ENCODE assay signal across 16 mouse cellular contexts in the genomic region with DNA sequence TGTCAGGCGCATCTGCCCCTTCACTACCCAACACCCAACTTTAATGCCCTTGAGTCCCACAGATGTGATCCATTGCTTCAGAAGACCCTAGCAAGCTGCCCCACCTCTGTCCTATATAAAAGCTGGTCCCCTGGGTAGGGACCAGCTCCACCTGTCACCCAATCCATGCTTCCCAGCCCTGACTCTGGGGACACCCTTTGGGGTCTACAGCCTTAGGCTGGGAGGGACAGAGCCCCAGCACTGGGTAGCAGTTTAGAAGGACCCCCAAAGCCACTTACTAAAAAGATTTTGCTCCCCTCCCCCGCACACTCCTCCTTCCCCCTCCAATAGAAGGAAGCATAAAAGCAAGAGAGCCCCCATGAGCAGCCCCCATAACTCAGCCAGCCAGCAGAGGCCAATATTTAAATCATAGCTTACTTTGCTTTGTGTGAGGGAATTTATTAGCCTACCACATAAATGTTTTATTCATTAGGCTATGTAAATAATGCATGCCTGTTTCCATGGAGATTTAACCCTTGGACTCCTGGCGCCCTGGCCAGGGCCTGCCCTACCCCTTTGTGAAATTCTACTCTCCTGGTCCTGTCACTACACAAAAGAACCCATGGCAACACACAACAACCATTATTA.
A peak's percentile ranks its signal among the peaks of the same experiment; 100 is the strongest.
DNase-seq lines count a peak whose midpoint lies in the region; ATAC-seq and TF ChIP-seq lines count a peak whose summit lies in the region.
"Had no signal": no experiment of that assay in that cellular context is flagged by ENCODE, and none has a peak within 500 bp of the region (broad histone marks: within the 10 kb centered on the region; RNA-seq: fewer than 3 reads in every experiment).

No protein-coding gene starts in this region.

- TF ChIP-seq POLR2A in brain, embryonic 14.5 days (IDR thresholded peaks at IDR 0.05; ENCODE audit: borderline replicate concordance, extremely low read depth, insufficient read depth, insufficient read length, poor library complexity, severe bottlenecking), result no peak

- no peak overlapping the region for H3K4me2 ChIP-seq in forebrain, embryonic 13.5 days
- H3K4me2 ChIP-seq in hindbrain, embryonic 15.5 days, result no peak overlapping the region
- H3K4me2 ChIP-seq in midbrain, embryonic 16.5 days (ENCODE audit: low read length), result no peak overlapping the region
- no peak overlapping the region for H3K4me2 ChIP-seq in lung, postnatal 0 days (replicated peaks; ENCODE audit: low read depth, low read length)
- H3K4me2 ChIP-seq: embryonic facial prominence, embryonic 15.5 days; intestine, embryonic 15.5 days; liver, embryonic 12.5 days had no signal

- TF ChIP-seq EP300 in lung, postnatal 0 days (IDR thresholded peaks at IDR 0.05), result no peak

- 59% methylated on average over 3 of the region's 3 CpGs for WGBS in forebrain, embryonic 13.5 days
- WGBS in hindbrain, embryonic 15.5 days, result 27% methylated on average over 3 of the region's 3 CpGs
- 30% methylated on average over 3 of the region's 3 CpGs for WGBS in midbrain, embryonic 16.5 days
- 79% methylated on average over 3 of the region's 3 CpGs for WGBS in lung, postnatal 0 days

- peaks cover 3% of the 10 kb centered on the region; the same call in 1 of the 2 replicates for H3K27me3 ChIP-seq in forebrain, embryonic 13.5 days
- no peaks in the 10 kb centered on the region for H3K27me3 ChIP-seq in hindbrain, embryonic 15.5 days
- H3K27me3 ChIP-seq in midbrain, embryonic 16.5 days (ENCODE audit: control insufficient read depth, insufficient read depth, low read depth, low read length), result no peaks in the 10 kb centered on the region
- no peaks in the 10 kb centered on the region for H3K27me3 ChIP-seq in lung, postnatal 0 days (replicated peaks; ENCODE audit: insufficient read depth, low read length)
- H3K27me3 ChIP-seq: embryonic facial prominence, embryonic 15.5 days; intestine, embryonic 15.5 days; liver, embryonic 12.5 days had no signal

- peak; percentile 76 for DNase-seq in brain, embryonic 14.5 days (ENCODE audit: low read depth)
- no peak for DNase-seq in right cerebral cortex, postnatal 14 days
- no peak for DNase-seq in adrenal gland, postnatal 36 days
- DNase-seq in urinary bladder, postnatal 4 days (ENCODE audit: low spot score in 2 of 2), result no peak
- DNase-seq in lung, postnatal 0 days (ENCODE audit: low spot score), result no peak
- DNase-seq: adrenal gland, adult 2 months; cerebellum, adult 9-11 months; heart, adult 11 months; right cerebral cortex, adult 18-20 months had no signal

- peak; percentile 74 for ATAC-seq in forebrain, embryonic 13.5 days
- ATAC-seq in hindbrain, embryonic 15.5 days (ENCODE audit: low FRiP score, low read depth), result peak; percentile 52; the same call in 1 of the 2 replicates
- ATAC-seq in midbrain, embryonic 16.5 days, result peak; percentile 73
- no peak for ATAC-seq in lung, postnatal 0 days
- ATAC-seq: intestine, embryonic 15.5 days; liver, embryonic 12.5 days had no signal

- H3K36me3 ChIP-seq in forebrain, embryonic 13.5 days (ENCODE audit: poor library complexity, severe bottlenecking), result no peaks in the 10 kb centered on the region
- H3K36me3 ChIP-seq in hindbrain, embryonic 15.5 days, result no peaks in the 10 kb centered on the region
- H3K36me3 ChIP-seq in midbrain, embryonic 16.5 days (ENCODE audit: control insufficient read depth, insufficient read depth, low read length), result no peaks in the 10 kb centered on the region
- no peaks in the 10 kb centered on the region for H3K36me3 ChIP-seq in lung, postnatal 0 days (ENCODE audit: insufficient read depth, low read length)
- H3K36me3 ChIP-seq: embryonic facial prominence, embryonic 15.5 days; intestine, embryonic 15.5 days; liver, embryonic 12.5 days had no signal

- H3K4me3 ChIP-seq in forebrain, embryonic 13.5 days, result no peak overlapping the region
- no peak overlapping the region for H3K4me3 ChIP-seq in hindbrain, embryonic 15.5 days
- H3K4me3 ChIP-seq in midbrain, embryonic 16.5 days (ENCODE audit: low read depth, low read length), result no peak overlapping the region
- H3K4me3 ChIP-seq in lung, postnatal 0 days (ENCODE audit: low read depth, low read length), result no peak overlapping the region
- H3K4me3 ChIP-seq: embryonic facial prominence, embryonic 15.5 days; intestine, embryonic 15.5 days; liver, embryonic 12.5 days; myocyte had no signal

- no peak for TF ChIP-seq CTCF in brain, embryonic 14.5 days (IDR thresholded peaks at IDR 0.05; ENCODE audit: borderline replicate concordance, extremely low read depth, insufficient read depth, insufficient read length)
- no peak for TF ChIP-seq CTCF in lung, postnatal 0 days (IDR thresholded peaks at IDR 0.05)

- no peaks in the 10 kb centered on the region; the same call in 1 of the 2 replicates for H3K9me3 ChIP-seq in forebrain, embryonic 13.5 days (replicated peaks)
- no peaks in the 10 kb centered on the region for H3K9me3 ChIP-seq in hindbrain, embryonic 15.5 days
- H3K9me3 ChIP-seq in midbrain, embryonic 16.5 days (replicated peaks; ENCODE audit: control insufficient read depth, low read length, poor library complexity, severe bottlenecking), result no peaks in the 10 kb centered on the region
- H3K9me3 ChIP-seq in lung, postnatal 0 days (ENCODE audit: low read length), result no peaks in the 10 kb centered on the region
- H3K9me3 ChIP-seq: embryonic facial prominence, embryonic 15.5 days; intestine, embryonic 15.5 days; liver, embryonic 12.5 days had no signal

- H3K27ac ChIP-seq in forebrain, embryonic 13.5 days, result peak overlapping the region; percentile 25; the same call in 1 of the 2 replicates
- H3K27ac ChIP-seq in hindbrain, embryonic 15.5 days (replicated peaks), result peak overlapping the region; percentile 45; the same call in 1 of the 2 replicates
- peak overlapping the region; percentile 74 for H3K27ac ChIP-seq in midbrain, embryonic 16.5 days (ENCODE audit: low read length)
- H3K27ac ChIP-seq in lung, postnatal 0 days (ENCODE audit: low read length), result no peak overlapping the region
- H3K27ac ChIP-seq: embryonic facial prominence, embryonic 15.5 days; intestine, embryonic 15.5 days; liver, embryonic 12.5 days had no signal

- no peak overlapping the region for H3K9ac ChIP-seq in forebrain, embryonic 13.5 days
- H3K9ac ChIP-seq in hindbrain, embryonic 15.5 days, result no peak overlapping the region
- H3K9ac ChIP-seq in midbrain, embryonic 16.5 days (ENCODE audit: low read depth, low read length), result no peak overlapping the region
- H3K9ac ChIP-seq in lung, postnatal 0 days (replicated peaks; ENCODE audit: low read depth), result no peak overlapping the region
- H3K9ac ChIP-seq: embryonic facial prominence, embryonic 15.5 days; intestine, embryonic 15.5 days; liver, embryonic 12.5 days had no signal

- H3K4me1 ChIP-seq in forebrain, embryonic 13.5 days, result peaks cover 23% of the 10 kb centered on the region
- peaks cover 15% of the 10 kb centered on the region for H3K4me1 ChIP-seq in hindbrain, embryonic 15.5 days (replicated peaks)
- peaks cover 16% of the 10 kb centered on the region for H3K4me1 ChIP-seq in midbrain, embryonic 16.5 days (ENCODE audit: control insufficient read depth, insufficient read depth, low read length)
- H3K4me1 ChIP-seq in lung, postnatal 0 days (ENCODE audit: insufficient read depth, low read depth, low read length), result no peaks in the 10 kb centered on the region
- H3K4me1 ChIP-seq: embryonic facial prominence, embryonic 15.5 days; intestine, embryonic 15.5 days; liver, embryonic 12.5 days had no signal
